Mouse (Mus musculus) spleen, adult 2 months (tissue): ENCODE measurements around the gene Klhdc8b. TPM values are rescaled to one million over a fixed set of nuclear protein-coding genes. Genes with fewer than 3 reads are reported as not detected.

Source experiments
- DNase-seq, 2 experiments: peaks; one replicate each; pipeline versions ENCODE4 v3.0.0 to v3.0.0-alpha.2; 2012 to 2021; ENCODE audit warnings: low spot score in 2 of 2, low read depth in 1 of 2
- H3K27ac ChIP-seq: fragments of 200-500 bp; 2 replicates; pipeline ENCODE4 v1.5.1; 2012; ENCODE audit warnings: low read length, inconsistent platforms; ENCODE audit not compliant: insufficient read depth
- H3K27me3 ChIP-seq: fragments of 200-500 bp; 2 replicates; pipeline ENCODE4 v1.6.1; 2012; ENCODE audit warnings: mild to moderate bottlenecking, moderate library complexity, low read length, inconsistent platforms; ENCODE audit not compliant: control insufficient read depth, insufficient read depth
- H3K36me3 ChIP-seq: fragments of 200-500 bp; 2 replicates; pipeline ENCODE4 v1.6.1; 2012; ENCODE audit warnings: mild to moderate bottlenecking, low read length, inconsistent platforms; ENCODE audit not compliant: control insufficient read depth, insufficient read depth
- H3K4me1 ChIP-seq: fragments of 200-500 bp; 2 replicates; pipeline ENCODE4 v1.6.1; 2011; ENCODE audit warnings: inconsistent platforms; ENCODE audit not compliant: control insufficient read depth, insufficient read depth, insufficient read length
- H3K4me3 ChIP-seq: fragments of 200-500 bp; 2 replicates; pipeline ENCODE4 v1.5.1; 2011; ENCODE audit warnings: mild to moderate bottlenecking, inconsistent platforms; ENCODE audit not compliant: insufficient read depth, insufficient read length; ENCODE audit errors: extremely low read depth
- CTCF ChIP-seq: fragments of 200-500 bp; IDR thresholded peaks from 2 replicates; pipeline ENCODE4 v1.5.1; 2011; ENCODE audit warnings: mild to moderate bottlenecking, inconsistent platforms; ENCODE audit not compliant: insufficient read depth, insufficient read length, insufficient replicate concordance; ENCODE audit errors: extremely low read depth
- POLR2A ChIP-seq: fragments of 200-500 bp; IDR thresholded peaks from 2 replicates; pipeline ENCODE4 v1.6.1; 2011; ENCODE audit warnings: low read depth, low read length, inconsistent platforms
- WGBS: fragments of 180-500 bp; shearing (Covaris S2); methylation state at CpG from one replicate; pipeline ENCODE4 v1.1.7; 2018; 5-methylcytosine and 5-hydroxymethylcytosine counted together
- polyA plus RNA-seq: library from polyadenylated mRNA; depleted of rRNA; stranded (reverse); fragments of >200 nt; gene quantifications from 2 replicates; pipeline ENCODE4 v1.2.3, GENCODE M21; 2012

Gene Klhdc8b
- polyA plus RNA-seq, 1 experiment: 22.2 TPM

- DNase-seq: no peak
- WGBS: 81% methylated on average over 6 of the region's 6 CpGs
- H3K36me3 ChIP-seq: no peaks in the 10 kb centered on the region
- TF ChIP-seq POLR2A (no peak), CTCF (no peak)
- H3K4me3 ChIP-seq: 0 out of 2 replicates have a peak overlapping the region, but pooled peaks have one; percentile 57
- peaks cover 6% of the 10 kb centered on the region; the same call in 1 of the 2 replicates for H3K4me1 ChIP-seq
- H3K27ac ChIP-seq: no peak overlapping the region
- H3K27me3 ChIP-seq: no peaks in the 10 kb centered on the region
Observed at GRCm38 (mm10) chr9:108451519-108452160, 9.7 kb downstream of the Klhdc8b start.

GRCm38 (mm10) chr9:108451170-108451493 is 10.2 kb downstream of the Klhdc8b start:
- no peaks in the 10 kb centered on the region for H3K27me3 ChIP-seq
- H3K27ac ChIP-seq: no peak overlapping the region
- H3K4me1 ChIP-seq: peaks cover 6% of the 10 kb centered on the region; the same call in 1 of the 2 replicates
- DNase-seq: no peak
- 76% methylated on average over 6 of the region's 6 CpGs for WGBS
- no peak overlapping the region for H3K4me3 ChIP-seq
- no peaks in the 10 kb centered on the region for H3K36me3 ChIP-seq
- TF ChIP-seq CTCF (no peak), POLR2A (no peak)

- DNase-seq: no peak
- Histone ChIP-seq H3K4me3 (no peak overlapping the region), H3K4me1 (peaks cover 6% of the 10 kb centered on the region; the same call in 1 of the 2 replicates), H3K27me3 (no peaks in the 10 kb centered on the region), H3K27ac (no peak overlapping the region), H3K36me3 (no peaks in the 10 kb centered on the region)
- no peak for TF ChIP-seq POLR2A
- no peak for TF ChIP-seq CTCF
- 75% methylated on average over 21 of the region's 21 CpGs for WGBS
Observed at GRCm38 (mm10) chr9:108450292-108451169, 10.8 kb downstream of the Klhdc8b start.

- WGBS: 85% methylated on average over 4 of the region's 4 CpGs
- H3K27me3 ChIP-seq: no peaks in the 10 kb centered on the region
- H3K4me3 ChIP-seq: no peak overlapping the region
- TF ChIP-seq POLR2A (no peak), CTCF (no peak)
- H3K27ac ChIP-seq: no peak overlapping the region
- H3K4me1 ChIP-seq: peaks cover 10% of the 10 kb centered on the region; the same call in 1 of the 2 replicates
- H3K36me3 ChIP-seq: no peaks in the 10 kb centered on the region
- DNase-seq: no peak
Observed at GRCm38 (mm10) chr9:108449860-108450259, 11.5 kb downstream of the Klhdc8b start.

GRCm38 (mm10) chr9:108445125-108445524 is 16.3 kb downstream of the Klhdc8b start:
- no peaks in the 10 kb centered on the region for H3K27me3 ChIP-seq
- no peak overlapping the region for H3K27ac ChIP-seq
- H3K36me3 ChIP-seq: no peaks in the 10 kb centered on the region
- H3K4me3 ChIP-seq: no peak overlapping the region
- H3K4me1 ChIP-seq: peaks cover 11% of the 10 kb centered on the region; the same call in 1 of the 2 replicates
- 13% methylated on average over 9 of the region's 9 CpGs for WGBS
- DNase-seq: no peak
- TF ChIP-seq CTCF: no peak
- TF ChIP-seq POLR2A: no peak

- no peaks in the 10 kb centered on the region for H3K27me3 ChIP-seq
Observed at GRCm38 (mm10) chr9:108441236-108441919, 20.0 kb downstream of the Klhdc8b start.

More at GRCm38 (mm10) chr9:108441236-108441919, 20.0 kb downstream of the Klhdc8b start:
- DNase-seq: no peak
- 91% methylated on average over 11 of the region's 11 CpGs for WGBS
- no peaks in the 10 kb centered on the region for H3K36me3 ChIP-seq
- no peak overlapping the region for H3K27ac ChIP-seq
- TF ChIP-seq CTCF (no peak), POLR2A (no peak)
- H3K4me1 ChIP-seq: peaks cover 11% of the 10 kb centered on the region; the same call in 1 of the 2 replicates
- no peak overlapping the region for H3K4me3 ChIP-seq
